Mouse (Mus musculus) lung, adult 2 months (tissue): ENCODE data around the gene 4933411K16Rik. TPM values are rescaled to one million over a fixed set of nuclear protein-coding genes. Genes with fewer than 3 reads are reported as not detected.
A peak's percentile ranks its signal among the peaks of the same experiment; 100 is the strongest.
"Not testable (repeated sequence)": the region's sequence is repeated elsewhere in the genome, so short reads cannot be mapped to it uniquely, and the experiment has no call there.

ENCODE experiments used
- DNase-seq: peaks from one replicate; pipeline ENCODE4 v3.0.0; 2022
- H3K4me1 ChIP-seq: fragments of 200-500 bp; 2 replicates; pipeline ENCODE4 v1.6.1; 2011; ENCODE audit warnings: low read length; ENCODE audit not compliant: control insufficient read depth, insufficient read depth
- H3K4me3 ChIP-seq: fragments of 200-500 bp; replicated peaks from 2 replicates; pipeline ENCODE3; 2011; ENCODE audit warnings: low read depth, mild to moderate bottlenecking, control low read depth, low read length; ENCODE audit errors: extremely low read depth
- CTCF ChIP-seq: fragments of 200-500 bp; IDR thresholded peaks from 2 replicates; pipeline ENCODE4 v1.5.1; 2011; ENCODE audit warnings: mild to moderate bottlenecking, low read length, control low read depth; ENCODE audit not compliant: insufficient read depth
- POLR2A ChIP-seq: fragments of 200-500 bp; IDR thresholded peaks from 2 replicates; pipeline ENCODE4 v1.6.1; 2011; ENCODE audit warnings: low read depth, mild to moderate bottlenecking, control low read depth, low read length, borderline replicate concordance; ENCODE audit errors: extremely low read depth
- WGBS: fragments of 180-500 bp; shearing (Covaris S2); methylation state at CpG from one replicate; pipeline ENCODE4 v1.1.7; 2018; 5-methylcytosine and 5-hydroxymethylcytosine counted together
- polyA plus RNA-seq: library from polyadenylated mRNA; depleted of rRNA; stranded (reverse); fragments of >200 nt; gene quantifications from 2 replicates; pipeline ENCODE4 v1.2.3, GENCODE M21; 2012

The 4933411K16Rik gene
- polyA plus RNA-seq, 1 experiment: 1.4 TPM

GRCm38 (mm10) chr19:42075051-42075450, 23.0 kb downstream of the 4933411K16Rik start:
- no peak for DNase-seq
- no peak overlapping the region for H3K4me3 ChIP-seq
- 77% methylated on average over 2 of the region's 2 CpGs for WGBS

GRCm38 (mm10) chr19:42075992-42076391, 23.9 kb downstream of the 4933411K16Rik start:
- H3K4me1 ChIP-seq: no peaks in the 10 kb centered on the region
- H3K4me3 ChIP-seq: no peak overlapping the region
- 90% methylated on average over 16 of the region's 16 CpGs for WGBS
- TF ChIP-seq CTCF (no peak), POLR2A (no peak)
- no peak for DNase-seq

More at GRCm38 (mm10) chr19:42075051-42075450, 23.0 kb downstream of the 4933411K16Rik start:
- TF ChIP-seq CTCF (no peak), POLR2A (no peak)
- no peaks in the 10 kb centered on the region for H3K4me1 ChIP-seq

GRCm38 (mm10) chr19:42078566-42078965, 26.5 kb downstream of the 4933411K16Rik start:
- TF ChIP-seq CTCF (no peak), POLR2A (no peak)
- H3K4me1 ChIP-seq: no peaks in the 10 kb centered on the region
- DNase-seq: no peak
- no peak overlapping the region for H3K4me3 ChIP-seq
- WGBS: 74% methylated on average over 8 of the region's 8 CpGs

DNA sequence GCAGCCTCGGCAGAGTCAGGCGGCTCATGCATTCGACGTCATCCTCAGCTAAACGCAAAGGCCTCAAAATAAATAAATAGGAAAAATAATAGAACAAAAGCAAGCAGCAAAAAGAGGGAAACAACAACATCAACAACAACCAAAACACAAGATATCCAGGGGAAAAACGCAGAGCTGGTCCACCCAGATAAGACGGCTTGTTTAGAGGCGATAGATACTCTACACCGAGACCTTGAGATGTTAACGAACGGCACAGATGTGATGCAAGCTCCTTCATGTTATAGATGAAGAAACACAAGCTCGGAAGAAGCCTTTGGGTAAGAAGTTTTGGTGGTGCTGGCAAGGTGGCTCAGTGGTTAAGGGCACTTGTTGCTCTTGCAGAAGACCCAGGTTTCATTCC, 27.0 kb downstream of the 4933411K16Rik start:
- Histone ChIP-seq H3K4me3 (no peak overlapping the region), H3K4me1 (no peaks in the 10 kb centered on the region)
- no peak for DNase-seq
- TF ChIP-seq POLR2A (no peak), CTCF (no peak)
- 92% methylated on average over 12 of the region's 12 CpGs for WGBS

DNA sequence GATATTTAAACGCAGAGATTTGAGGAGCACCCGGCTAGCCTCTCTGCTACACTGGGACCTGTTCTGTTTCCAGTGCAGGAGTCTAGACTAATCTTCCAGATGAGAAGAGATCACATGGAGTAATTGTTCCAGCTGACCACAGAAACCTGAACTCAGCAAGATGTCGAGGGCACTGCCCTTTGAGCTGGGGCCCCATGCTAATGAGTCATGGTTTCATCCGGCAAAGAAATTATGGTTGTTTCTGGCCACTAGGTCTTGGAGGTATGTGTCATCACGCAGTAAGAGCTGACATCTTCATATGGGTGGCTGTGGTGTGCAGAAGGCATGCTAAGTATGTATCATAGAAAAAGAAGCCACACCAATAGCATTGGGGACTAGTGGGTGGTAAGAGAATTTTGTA, 27.9 kb downstream of the 4933411K16Rik start:
- DNase-seq: no peak

GRCm38 (mm10) chr19:42080469-42080868, 28.4 kb downstream of the 4933411K16Rik start:
- Histone ChIP-seq H3K4me3 (no peak overlapping the region), H3K4me1 (no peaks in the 10 kb centered on the region)
- 85% methylated on average over 11 of the region's 11 CpGs for WGBS
- no peak for DNase-seq
- TF ChIP-seq POLR2A (no peak), CTCF (no peak)

More for the DNA sequence above, 27.9 kb downstream of the 4933411K16Rik start:
- no peak overlapping the region for H3K4me3 ChIP-seq
- TF ChIP-seq POLR2A: no peak
- H3K4me1 ChIP-seq: no peaks in the 10 kb centered on the region
- 76% methylated on average over 5 of the region's 5 CpGs for WGBS

GRCm38 (mm10) chr19:42081613-42082012, 29.6 kb downstream of the 4933411K16Rik start:
- WGBS: 88% methylated on average over 5 of the region's 5 CpGs
- H3K4me3 ChIP-seq, H3K4me1 ChIP-seq, DNase-seq: not testable (repeated sequence)

- WGBS: 11% methylated on average over 10 of the region's 10 CpGs
- no peak for DNase-seq
- Histone ChIP-seq H3K4me3 (peak overlapping the region; percentile 63), H3K4me1 (0 out of 2 replicates have a peak, but pooled peaks cover 2% of the 10 kb centered on the region)
- TF ChIP-seq POLR2A (no peak), CTCF (no peak)
Observed at GRCm38 (mm10) chr19:42085690-42086089, 33.6 kb downstream of the 4933411K16Rik start.

GRCm38 (mm10) chr19:42086166-42086565, 34.1 kb downstream of the 4933411K16Rik start, which contains the start of gene Morn4:
Gene Morn4, minus strand, starts transcription at chr19:42086357.
- H3K4me3 ChIP-seq: peak within 1 kb of the TSS; percentile 63
- DNase-seq: peak; percentile 57
- 2% methylated on average over 21 of the region's 21 CpGs for WGBS

GRCm38 (mm10) chr19:42089103-42089747, 37.2 kb downstream of the 4933411K16Rik start:
- no peak for TF ChIP-seq CTCF
- peak; percentile 61; the same call in 1 of the 2 replicates for TF ChIP-seq POLR2A
- peak overlapping the region; percentile 6 for H3K4me3 ChIP-seq
- peaks cover 9% of the 10 kb centered on the region; the same call in 1 of the 2 replicates for H3K4me1 ChIP-seq
- WGBS: 7% methylated on average over 14 of the region's 14 CpGs
- peak; percentile 63 for DNase-seq

More at GRCm38 (mm10) chr19:42086166-42086565, 34.1 kb downstream of the 4933411K16Rik start, which contains the start of gene Morn4:
- TF ChIP-seq POLR2A (0 out of 2 replicates have a peak, but pooled peaks have one; percentile 32), CTCF (no peak)
- H3K4me1 ChIP-seq: peaks cover 5% of the 10 kb centered on the region; the same call in 1 of the 2 replicates
